Mouse (Mus musculus): ENCODE results near the gene Tubgcp3.
"Not testable (repeated sequence)": the region's sequence is repeated elsewhere in the genome, so short reads cannot be mapped to it uniquely, and the experiment has no call there.

Gene Tubgcp3

GRCm38 (mm10) chr8:12672056-12672881 lies at the start of gene Tubgcp3:
Tubgcp3 (minus strand) TSS chr8:12672248.
- peak; percentile 87 for DNase-seq (ENCODE audit: low spot score)

- DNase-seq (ENCODE audit: low spot score): no peak
Observed at GRCm38 (mm10) chr8:12719091-12719490, 47.0 kb upstream of the Tubgcp3 start.

- DNase-seq (ENCODE audit: low spot score): no peak
Observed at GRCm38 (mm10) chr8:12715861-12716585, 44.0 kb upstream of the Tubgcp3 start.

GRCm38 (mm10) chr8:12711623-12712022 lies 39.6 kb upstream of the Tubgcp3 start:
- no peak for DNase-seq (ENCODE audit: low spot score)

GRCm38 (mm10) chr8:12703597-12703996 lies 31.5 kb upstream of the Tubgcp3 start:
- no peak for DNase-seq (ENCODE audit: low spot score)

- DNase-seq (ENCODE audit: low spot score): no peak
Observed at GRCm38 (mm10) chr8:12702290-12702689, 30.2 kb upstream of the Tubgcp3 start.

GRCm38 (mm10) chr8:12698660-12699277 lies 26.7 kb upstream of the Tubgcp3 start:
- no peak for DNase-seq (ENCODE audit: low spot score)

- no peak for DNase-seq (ENCODE audit: low spot score)
Observed at GRCm38 (mm10) chr8:12688851-12689250, 16.8 kb upstream of the Tubgcp3 start.

- DNase-seq (ENCODE audit: low spot score): peak; percentile 84
Observed at GRCm38 (mm10) chr8:12677529-12677928, 5.5 kb upstream of the Tubgcp3 start.

- DNase-seq (ENCODE audit: low spot score): no peak
Observed at GRCm38 (mm10) chr8:12671473-12672055, 484 bp downstream of the Tubgcp3 start.

GRCm38 (mm10) chr8:12670965-12671364 lies 1.1 kb downstream of the Tubgcp3 start:
- no peak for DNase-seq (ENCODE audit: low spot score)

- no peak for DNase-seq (ENCODE audit: low spot score)
Observed at GRCm38 (mm10) chr8:12668832-12669231, 3.2 kb downstream of the Tubgcp3 start.

GRCm38 (mm10) chr8:12666530-12666929 lies 5.5 kb downstream of the Tubgcp3 start:
- not testable (repeated sequence) for DNase-seq (ENCODE audit: low spot score)

GRCm38 (mm10) chr8:12663105-12663456 lies 9.0 kb downstream of the Tubgcp3 start:
- DNase-seq (ENCODE audit: low spot score): no peak

GRCm38 (mm10) chr8:12662375-12663104 lies 9.5 kb downstream of the Tubgcp3 start:
- no peak for DNase-seq (ENCODE audit: low spot score)

GRCm38 (mm10) chr8:12657411-12657810 lies 14.6 kb downstream of the Tubgcp3 start:
- DNase-seq (ENCODE audit: low spot score): no peak

- no peak for DNase-seq (ENCODE audit: low spot score)
Observed at GRCm38 (mm10) chr8:12651246-12651645, 20.8 kb downstream of the Tubgcp3 start.

- DNase-seq (ENCODE audit: low spot score): no peak
Observed at GRCm38 (mm10) chr8:12650495-12650894, 21.6 kb downstream of the Tubgcp3 start.

- no peak for DNase-seq (ENCODE audit: low spot score)
Observed at GRCm38 (mm10) chr8:12648951-12649350, 23.1 kb downstream of the Tubgcp3 start.

- no peak for DNase-seq (ENCODE audit: low spot score)
Observed at GRCm38 (mm10) chr8:12646536-12646935, 25.5 kb downstream of the Tubgcp3 start.

- no peak for DNase-seq (ENCODE audit: low spot score)
Observed at GRCm38 (mm10) chr8:12644894-12645293, 27.2 kb downstream of the Tubgcp3 start.

GRCm38 (mm10) chr8:12644341-12644740 lies 27.7 kb downstream of the Tubgcp3 start:
- DNase-seq (ENCODE audit: low spot score): no peak

Data from urinary bladder, postnatal 25 days (tissue).